Mouse (Mus musculus) intestine, embryonic 15.5 days (tissue): ENCODE measurements around the gene Tmem45a. TPM values are rescaled to one million over a fixed set of nuclear protein-coding genes. Genes with fewer than 3 reads are reported as not detected.
A peak's percentile ranks its signal among the peaks of the same experiment; 100 is the strongest.
"Not testable (repeated sequence)": the region's sequence is repeated elsewhere in the genome, so short reads cannot be mapped to it uniquely, and the experiment has no call there.

Experiments
- ATAC-seq: fragments of 200-750 bp; cut with Nextera tagmentation; 2 replicates; pipeline ENCODE4 v1.8.0; 2017; ENCODE audit warnings: moderate TSS enrichment, moderate library complexity
- H3K27ac ChIP-seq: fragments of 300-500 bp; sonication (generic); 2 replicates; pipeline ENCODE4 v1.5.1; 2015; ENCODE audit warnings: mild to moderate bottlenecking, inconsistent platforms
- H3K27me3 ChIP-seq: fragments of 300-500 bp; sonication (generic); replicated peaks from 2 replicates; pipeline ENCODE4 v1.6.1; 2015; ENCODE audit warnings: inconsistent platforms
- H3K36me3 ChIP-seq: fragments of 300-500 bp; sonication (generic); 2 replicates; pipeline ENCODE4 v1.6.1; 2015; ENCODE audit warnings: inconsistent platforms
- H3K4me1 ChIP-seq: fragments of 300-500 bp; sonication (generic); replicated peaks from 2 replicates; pipeline ENCODE4 v1.6.1; 2015; ENCODE audit warnings: inconsistent platforms
- H3K4me2 ChIP-seq: fragments of 300-500 bp; sonication (generic); replicated peaks from 2 replicates; pipeline ENCODE4 v1.6.1; 2015; ENCODE audit warnings: mild to moderate bottlenecking, inconsistent platforms
- H3K4me3 ChIP-seq: fragments of 300-500 bp; sonication (generic); replicated peaks from 2 replicates; pipeline ENCODE4 v1.5.1; 2015; ENCODE audit warnings: inconsistent platforms
- H3K9ac ChIP-seq: fragments of 300-500 bp; sonication (generic); 2 replicates; pipeline ENCODE4 v1.6.1; 2015; ENCODE audit warnings: inconsistent platforms
- H3K9me3 ChIP-seq: fragments of 300-500 bp; sonication (generic); 2 replicates; pipeline ENCODE4 v1.6.1; 2016; ENCODE audit warnings: inconsistent platforms
- WGBS: fragments of 180-500 bp; shearing (Covaris S2); methylation state at CpG from one replicate; pipeline ENCODE4 v1.1.7; 2015; 5-methylcytosine and 5-hydroxymethylcytosine counted together
- polyA plus RNA-seq: library from polyadenylated mRNA; unstranded; fragments of >200 nt; fragmentation: Nextera tagmentation; extraction: Ambion mirVana; gene quantifications from 2 replicates; pipeline ENCODE4 v1.2.1, GENCODE M21; 2015

The Tmem45a gene
- polyA plus RNA-seq, result 30.5 and 31.6 TPM in 2 replicates

GRCm38 (mm10) chr16:56885824-56886615, at the start of gene Tmem45a:
TSS of gene Tmem45a (minus strand) at chr16:56886166.
- Histone ChIP-seq H3K27me3 (no peaks in the 10 kb centered on the region), H3K9me3 (no peaks in the 10 kb centered on the region), H3K36me3 (no peaks in the 10 kb centered on the region), H3K27ac (peak within 1 kb of the TSS; percentile 67), H3K4me1 (no peaks in the 10 kb centered on the region), H3K4me3 (peak within 1 kb of the TSS; percentile 52), H3K4me2 (peak within 1 kb of the TSS; percentile 71), H3K9ac (peak within 1 kb of the TSS; percentile 55)
- peak; percentile 99 for ATAC-seq
- whole genome bisulfite sequencing, result 4% methylated on average over 25 of the region's 25 CpGs

GRCm38 (mm10) chr16:56928023-56928422, 42.1 kb upstream of the Tmem45a start, which contains the start of gene Lnp1:
TSS of gene Lnp1 (minus strand) at chr16:56928061.
- no peak within 1 kb of the TSS for H3K4me2 ChIP-seq
- no peaks in the 10 kb centered on the region for H3K4me1 ChIP-seq
- no peak within 1 kb of the TSS for H3K27ac ChIP-seq
- no peaks in the 10 kb centered on the region for H3K9me3 ChIP-seq
- no peaks in the 10 kb centered on the region for H3K36me3 ChIP-seq
- no peak within 1 kb of the TSS for H3K4me3 ChIP-seq
- 43% methylated on average over 3 of the region's 3 CpGs for WGBS
- no peak for ATAC-seq
- H3K27me3 ChIP-seq, result no peaks in the 10 kb centered on the region
- no peak within 1 kb of the TSS for H3K9ac ChIP-seq

- no peak overlapping the region for H3K4me2 ChIP-seq
- no peaks in the 10 kb centered on the region for H3K36me3 ChIP-seq
Measured at GRCm38 (mm10) chr16:56920102-56920657, 34.2 kb upstream of the Tmem45a start.

GRCm38 (mm10) chr16:56917230-56917629, 31.3 kb upstream of the Tmem45a start:
- no peak overlapping the region for H3K4me3 ChIP-seq
- no peaks in the 10 kb centered on the region for H3K4me1 ChIP-seq
- H3K36me3 ChIP-seq, result no peaks in the 10 kb centered on the region
- no peaks in the 10 kb centered on the region for H3K27me3 ChIP-seq
- H3K4me2 ChIP-seq, result no peak overlapping the region
- ATAC-seq, result no peak
- no peak overlapping the region for H3K9ac ChIP-seq
- 86% methylated on average over 7 of the region's 7 CpGs for WGBS
- H3K27ac ChIP-seq, result no peak overlapping the region
- no peaks in the 10 kb centered on the region for H3K9me3 ChIP-seq

More at GRCm38 (mm10) chr16:56920102-56920657, 34.2 kb upstream of the Tmem45a start:
- no peaks in the 10 kb centered on the region for H3K9me3 ChIP-seq
- no peak overlapping the region for H3K9ac ChIP-seq
- H3K4me1 ChIP-seq, result no peaks in the 10 kb centered on the region
- H3K27ac ChIP-seq, result no peak overlapping the region
- H3K27me3 ChIP-seq, result no peaks in the 10 kb centered on the region
- WGBS, result 19% methylated on average over 8 of the region's 8 CpGs
- no peak overlapping the region for H3K4me3 ChIP-seq
- peak; percentile 66 for ATAC-seq

GRCm38 (mm10) chr16:56908986-56909385, 23.0 kb upstream of the Tmem45a start:
- no peaks in the 10 kb centered on the region for H3K36me3 ChIP-seq
- H3K4me3 ChIP-seq, result no peak overlapping the region
- ATAC-seq, result no peak
- H3K9ac ChIP-seq, result no peak overlapping the region
- 42% methylated on average over 5 of the region's 5 CpGs for WGBS
- no peak overlapping the region for H3K27ac ChIP-seq
- H3K4me2 ChIP-seq, result no peak overlapping the region
- no peaks in the 10 kb centered on the region for H3K9me3 ChIP-seq
- no peaks in the 10 kb centered on the region for H3K4me1 ChIP-seq
- H3K27me3 ChIP-seq, result no peaks in the 10 kb centered on the region

- not testable (repeated sequence) for H3K4me2 ChIP-seq, H3K27ac ChIP-seq, H3K9ac ChIP-seq, H3K36me3 ChIP-seq, H3K4me3 ChIP-seq, H3K9me3 ChIP-seq, H3K27me3 ChIP-seq, ATAC-seq, H3K4me1 ChIP-seq
- 60% methylated on average over 3 of the region's 3 CpGs for WGBS
Measured at GRCm38 (mm10) chr16:56902206-56902605, 16.2 kb upstream of the Tmem45a start.

- ATAC-seq, result no peak
- H3K4me1 ChIP-seq, result no peaks in the 10 kb centered on the region
- no peak overlapping the region for H3K4me2 ChIP-seq
- H3K27me3 ChIP-seq, result no peaks in the 10 kb centered on the region
- H3K9me3 ChIP-seq, result no peaks in the 10 kb centered on the region
- H3K4me3 ChIP-seq, result no peak overlapping the region
- 86% methylated on average over 5 of the region's 5 CpGs for WGBS
- no peak overlapping the region for H3K9ac ChIP-seq
- no peak overlapping the region for H3K27ac ChIP-seq
- no peaks in the 10 kb centered on the region for H3K36me3 ChIP-seq
Measured at GRCm38 (mm10) chr16:56891583-56891982, 5.6 kb upstream of the Tmem45a start.

- H3K4me3 ChIP-seq, result peak overlapping the region; percentile 52
- no peaks in the 10 kb centered on the region for H3K4me1 ChIP-seq
- 29% methylated on average over 9 of the region's 9 CpGs for WGBS
- H3K27me3 ChIP-seq, result no peaks in the 10 kb centered on the region
- H3K4me2 ChIP-seq, result peak overlapping the region; percentile 71
- H3K9me3 ChIP-seq, result no peaks in the 10 kb centered on the region
- H3K9ac ChIP-seq, result 0 out of 2 replicates have a peak overlapping the region, but pooled peaks have one; percentile 55
- no peak for ATAC-seq
- H3K27ac ChIP-seq, result no peak overlapping the region
- no peaks in the 10 kb centered on the region for H3K36me3 ChIP-seq
Measured at GRCm38 (mm10) chr16:56886616-56887116, 700 bp upstream of the Tmem45a start.

GRCm38 (mm10) chr16:56884811-56885210, 1.2 kb downstream of the Tmem45a start:
- Histone ChIP-seq H3K4me1 (no peaks in the 10 kb centered on the region), H3K4me3 (0 out of 2 replicates have a peak overlapping the region, but pooled peaks have one; percentile 9), H3K27ac (no peak overlapping the region), H3K4me2 (peak overlapping the region; percentile 36), H3K9ac (no peak overlapping the region), H3K36me3 (no peaks in the 10 kb centered on the region), H3K27me3 (no peaks in the 10 kb centered on the region), H3K9me3 (no peaks in the 10 kb centered on the region)
- WGBS, result 87% methylated on average over 6 of the region's 6 CpGs
- no peak for ATAC-seq

- H3K36me3 ChIP-seq, result no peaks in the 10 kb centered on the region
- no peaks in the 10 kb centered on the region for H3K9me3 ChIP-seq
- H3K27ac ChIP-seq, result no peak overlapping the region
- 51% methylated on average over 2 of the region's 2 CpGs for WGBS
- H3K27me3 ChIP-seq, result no peaks in the 10 kb centered on the region
- H3K4me3 ChIP-seq, result no peak overlapping the region
- H3K9ac ChIP-seq, result no peak overlapping the region
- no peak for ATAC-seq
- no peaks in the 10 kb centered on the region for H3K4me1 ChIP-seq
- no peak overlapping the region for H3K4me2 ChIP-seq
Measured at GRCm38 (mm10) chr16:56873410-56873809, 12.6 kb downstream of the Tmem45a start.

- H3K4me2 ChIP-seq, result no peak overlapping the region
- no peak for ATAC-seq
- no peak overlapping the region for H3K27ac ChIP-seq
- no peak overlapping the region for H3K9ac ChIP-seq
- H3K4me3 ChIP-seq, result no peak overlapping the region
- H3K36me3 ChIP-seq, result no peaks in the 10 kb centered on the region
- no peaks in the 10 kb centered on the region for H3K9me3 ChIP-seq
- no peaks in the 10 kb centered on the region for H3K4me1 ChIP-seq
- 62% methylated on average over 3 of the region's 3 CpGs for WGBS
- H3K27me3 ChIP-seq, result no peaks in the 10 kb centered on the region
Measured at GRCm38 (mm10) chr16:56870458-56870857, 15.5 kb downstream of the Tmem45a start.

GRCm38 (mm10) chr16:56868361-56868760, 17.6 kb downstream of the Tmem45a start:
- Histone ChIP-seq H3K36me3 (no peaks in the 10 kb centered on the region), H3K4me3 (no peak overlapping the region), H3K9ac (no peak overlapping the region), H3K4me1 (no peaks in the 10 kb centered on the region), H3K27ac (no peak overlapping the region), H3K4me2 (no peak overlapping the region), H3K9me3 (no peaks in the 10 kb centered on the region), H3K27me3 (no peaks in the 10 kb centered on the region)
- 75% methylated on average over 5 of the region's 5 CpGs for WGBS
- ATAC-seq, result no peak
